Mouse (Mus musculus): ENCODE data around the gene Psmb3.

DNA sequence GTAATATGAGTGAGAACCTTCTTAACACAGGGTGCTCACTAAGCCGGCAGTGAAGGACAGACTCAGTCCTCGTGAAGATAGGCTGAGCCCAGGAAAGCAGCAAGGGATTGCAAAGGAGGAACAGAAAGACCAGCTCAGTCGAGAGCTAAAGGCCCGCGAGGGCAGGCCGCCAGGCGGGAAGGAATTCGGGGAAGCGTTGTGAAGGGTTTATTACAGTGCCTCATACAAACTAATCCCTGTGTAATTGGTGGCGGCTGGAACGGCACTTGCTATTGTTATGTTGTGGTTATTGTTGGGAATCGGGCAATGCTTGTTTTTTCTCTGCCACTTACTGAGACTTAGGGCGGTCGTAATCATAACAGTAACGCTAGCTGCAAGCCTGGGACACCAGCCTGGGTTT is 25.8 kb upstream of the Psmb3 start:
- no peak for TF ChIP-seq CTCF (IDR thresholded peaks at IDR 0.05; ENCODE audit: low read depth)
- TF ChIP-seq EP300 (IDR thresholded peaks at IDR 0.05; ENCODE audit: low read depth) = no peak

All from heart, postnatal 0 days (tissue).